Mouse (Mus musculus): ENCODE measurements around the gene Defb25. TPM values are rescaled to one million over a fixed set of nuclear protein-coding genes. Genes with fewer than 3 reads are reported as not detected.

The Defb25 gene
- polyA plus RNA-seq, 1 experiment = not detected

DNA sequence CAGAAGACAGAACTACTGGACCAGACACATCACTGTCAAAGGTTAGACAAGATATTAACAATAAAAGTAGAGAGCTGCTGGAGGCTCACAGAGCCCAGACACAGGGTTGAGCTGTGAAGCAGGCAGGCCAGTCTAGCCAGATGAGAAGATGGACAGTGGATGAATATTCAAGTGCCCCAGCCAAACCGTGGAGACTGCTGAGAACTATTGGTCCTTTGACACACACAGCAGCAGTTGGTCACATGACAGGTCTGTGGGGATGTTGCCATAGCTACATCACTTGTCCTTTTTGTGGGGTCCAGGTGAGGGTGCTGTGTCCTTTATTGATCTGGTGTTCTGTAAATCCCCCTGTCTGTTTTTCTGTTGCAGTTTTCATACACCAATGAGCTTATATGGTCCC, 2.4 kb upstream of the Defb25 start:
- DNase-seq (ENCODE audit: low read depth) = peak; percentile 68
- TF ChIP-seq CTCF (IDR thresholded peaks at IDR 0.05; ENCODE audit: borderline replicate concordance, extremely low read depth, insufficient read depth, insufficient read length) (no peak), POLR2A (IDR thresholded peaks at IDR 0.05; ENCODE audit: borderline replicate concordance, extremely low read depth, insufficient read depth, insufficient read length, poor library complexity, severe bottlenecking) (no peak)

DNA sequence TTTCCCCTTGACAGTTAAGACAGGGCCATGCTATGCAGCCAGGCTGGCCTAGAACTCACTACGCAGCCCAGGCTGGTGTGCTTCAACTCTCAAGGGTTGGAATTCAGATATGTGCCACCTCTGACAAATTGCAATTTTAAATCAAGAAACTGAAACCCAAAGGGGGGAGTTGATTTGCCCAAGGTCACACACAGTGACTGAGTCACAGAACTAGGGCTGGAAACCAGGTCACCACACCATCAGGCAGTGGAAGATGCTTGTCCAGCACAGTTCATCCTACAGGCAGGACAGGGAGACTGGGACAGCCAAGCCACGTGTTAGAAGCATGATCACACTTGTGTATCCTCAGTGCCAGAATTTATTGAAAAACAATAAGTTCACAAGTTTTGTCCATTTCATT, 1.7 kb upstream of the Defb25 start:
- TF ChIP-seq CTCF (IDR thresholded peaks at IDR 0.05; ENCODE audit: borderline replicate concordance, extremely low read depth, insufficient read depth, insufficient read length) (no peak), POLR2A (IDR thresholded peaks at IDR 0.05; ENCODE audit: borderline replicate concordance, extremely low read depth, insufficient read depth, insufficient read length, poor library complexity, severe bottlenecking) (no peak)
- DNase-seq (ENCODE audit: low read depth) = no peak

DNA sequence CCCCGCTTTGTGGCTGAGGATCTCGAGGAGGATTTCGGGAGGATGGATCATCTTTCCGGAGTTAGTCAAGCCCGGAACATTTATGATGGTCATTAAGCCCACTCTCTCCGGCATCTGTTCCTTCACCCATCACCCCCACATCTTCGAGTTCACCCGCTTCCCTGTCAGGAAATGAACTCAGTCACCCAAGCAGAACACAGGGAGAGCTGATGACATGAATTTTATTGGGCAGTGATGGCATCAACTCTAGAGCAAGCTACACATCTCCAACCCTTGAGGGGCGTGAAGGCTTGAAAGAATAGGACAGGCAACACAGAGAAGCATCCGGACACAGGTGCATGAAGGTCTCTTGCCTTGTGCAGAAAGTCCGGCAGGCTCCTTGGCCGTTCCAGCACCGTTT, 702 bp downstream of the Defb25 start:
- DNase-seq (ENCODE audit: low read depth) = no peak
- TF ChIP-seq CTCF (IDR thresholded peaks at IDR 0.05; ENCODE audit: borderline replicate concordance, extremely low read depth, insufficient read depth, insufficient read length) = no peak
- TF ChIP-seq POLR2A (IDR thresholded peaks at IDR 0.05; ENCODE audit: borderline replicate concordance, extremely low read depth, insufficient read depth, insufficient read length, poor library complexity, severe bottlenecking) = no peak

DNA sequence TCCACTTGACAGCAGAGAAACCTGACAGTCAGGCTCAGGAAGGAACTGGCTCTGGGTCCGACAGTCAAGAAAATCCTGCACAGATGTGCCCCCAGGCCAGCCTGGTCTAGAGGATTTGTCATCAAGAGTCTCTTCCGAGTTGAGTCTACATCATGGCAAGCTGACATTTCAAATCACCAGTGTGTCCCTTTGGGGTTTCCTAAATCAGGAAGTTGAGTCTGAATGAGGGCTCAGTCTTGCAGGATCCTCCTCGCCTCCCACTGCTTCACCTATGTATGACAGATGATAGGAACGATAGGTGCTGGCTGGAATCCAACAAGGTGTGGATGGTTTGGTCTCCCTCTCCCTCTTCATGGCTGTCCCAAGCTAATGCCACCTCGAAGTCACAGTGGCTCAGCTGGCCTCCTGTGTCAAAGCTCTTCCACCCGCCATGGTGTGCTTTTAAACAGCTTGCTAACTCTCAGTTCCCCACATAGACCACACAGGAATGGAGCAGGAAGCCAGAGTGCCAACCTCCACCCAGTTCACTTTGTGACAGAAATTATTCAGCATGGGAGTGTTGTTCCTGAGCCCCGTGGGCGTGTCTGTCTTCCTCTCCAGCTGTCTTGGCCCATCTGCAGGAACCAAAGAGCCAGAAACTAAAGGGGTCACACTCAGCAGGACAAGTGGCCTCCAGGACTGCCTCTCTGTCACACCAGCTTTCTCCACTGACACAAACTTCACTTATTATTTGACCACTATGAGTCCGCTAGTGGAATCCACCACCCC, 2.3 kb downstream of the Defb25 start:
- TF ChIP-seq POLR2A (IDR thresholded peaks at IDR 0.05; ENCODE audit: borderline replicate concordance, extremely low read depth, insufficient read depth, insufficient read length, poor library complexity, severe bottlenecking) (no peak), CTCF (IDR thresholded peaks at IDR 0.05; ENCODE audit: borderline replicate concordance, extremely low read depth, insufficient read depth, insufficient read length) (no peak)
- DNase-seq (ENCODE audit: low read depth) = no peak

DNA sequence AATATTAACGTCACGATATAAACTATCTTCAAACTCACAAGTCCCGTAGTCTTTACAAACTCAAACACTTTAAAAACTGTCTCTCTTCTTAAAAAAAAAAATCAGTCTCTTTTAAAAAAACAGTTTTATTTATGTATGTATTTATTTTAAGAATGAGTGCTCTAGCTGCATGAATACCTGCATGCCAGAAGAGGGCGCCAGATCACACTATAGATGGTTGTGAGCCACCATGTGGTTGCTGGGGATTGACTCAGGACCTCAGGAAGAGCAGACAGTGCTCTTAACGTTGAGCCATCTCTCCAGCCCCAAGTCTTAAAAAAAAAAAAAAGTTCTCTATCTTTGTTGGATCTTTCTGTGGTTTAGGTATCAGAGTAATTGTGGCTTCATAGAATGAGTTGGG, 5.5 kb downstream of the Defb25 start:
- no peak for TF ChIP-seq POLR2A (IDR thresholded peaks at IDR 0.05; ENCODE audit: borderline replicate concordance, extremely low read depth, insufficient read depth, insufficient read length, poor library complexity, severe bottlenecking)
- peak; percentile 37; the same call in 1 of the 2 replicates for TF ChIP-seq CTCF (IDR thresholded peaks at IDR 0.05; ENCODE audit: borderline replicate concordance, extremely low read depth, insufficient read depth, insufficient read length)
- DNase-seq (ENCODE audit: low read depth) = no peak

DNA sequence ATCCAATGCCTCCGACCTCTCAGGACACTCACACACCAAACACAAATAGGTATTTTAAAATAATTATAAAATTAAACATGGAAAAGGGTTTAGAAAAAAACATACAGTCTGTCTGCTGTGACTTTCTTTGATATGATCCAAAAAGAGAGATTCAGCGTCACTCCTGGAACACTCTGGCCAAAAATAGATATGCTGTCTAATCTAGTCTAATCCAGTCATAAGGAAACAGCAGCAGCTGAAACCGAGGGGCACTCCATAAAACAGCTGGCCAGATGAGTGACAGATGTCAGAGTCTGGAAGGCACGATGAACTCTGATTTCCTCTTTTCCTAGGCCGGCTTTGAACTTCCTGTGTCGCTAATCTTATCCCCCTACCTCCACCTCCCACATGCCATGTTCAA, 6.4 kb downstream of the Defb25 start:
- DNase-seq (ENCODE audit: low read depth) = no peak
- no peak for TF ChIP-seq POLR2A (IDR thresholded peaks at IDR 0.05; ENCODE audit: borderline replicate concordance, extremely low read depth, insufficient read depth, insufficient read length, poor library complexity, severe bottlenecking)
- TF ChIP-seq CTCF (IDR thresholded peaks at IDR 0.05; ENCODE audit: borderline replicate concordance, extremely low read depth, insufficient read depth, insufficient read length) = no peak

DNA sequence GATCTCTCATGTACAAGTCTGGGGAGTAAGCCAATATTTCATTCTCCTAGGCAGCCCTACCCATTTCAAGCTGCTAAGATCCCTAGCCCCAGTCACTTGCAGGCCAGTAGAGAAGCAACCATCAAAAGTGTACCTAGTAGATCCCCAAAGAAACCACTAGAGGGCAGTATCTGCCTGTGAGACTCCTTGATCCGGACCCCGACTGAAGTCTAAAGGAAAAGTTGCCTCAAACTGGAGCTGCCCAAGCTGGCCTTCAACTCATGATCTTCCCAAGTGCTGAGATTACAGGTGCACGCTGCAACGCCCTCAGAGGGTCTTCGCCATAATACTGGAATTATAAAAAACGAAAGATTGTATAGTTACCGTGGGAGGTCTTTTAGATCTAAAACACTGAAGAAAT, 7.3 kb downstream of the Defb25 start:
- TF ChIP-seq CTCF (IDR thresholded peaks at IDR 0.05; ENCODE audit: borderline replicate concordance, extremely low read depth, insufficient read depth, insufficient read length) (peak; percentile 85), POLR2A (IDR thresholded peaks at IDR 0.05; ENCODE audit: borderline replicate concordance, extremely low read depth, insufficient read depth, insufficient read length, poor library complexity, severe bottlenecking) (no peak)
- peak; percentile 87 for DNase-seq (ENCODE audit: low read depth)

DNA sequence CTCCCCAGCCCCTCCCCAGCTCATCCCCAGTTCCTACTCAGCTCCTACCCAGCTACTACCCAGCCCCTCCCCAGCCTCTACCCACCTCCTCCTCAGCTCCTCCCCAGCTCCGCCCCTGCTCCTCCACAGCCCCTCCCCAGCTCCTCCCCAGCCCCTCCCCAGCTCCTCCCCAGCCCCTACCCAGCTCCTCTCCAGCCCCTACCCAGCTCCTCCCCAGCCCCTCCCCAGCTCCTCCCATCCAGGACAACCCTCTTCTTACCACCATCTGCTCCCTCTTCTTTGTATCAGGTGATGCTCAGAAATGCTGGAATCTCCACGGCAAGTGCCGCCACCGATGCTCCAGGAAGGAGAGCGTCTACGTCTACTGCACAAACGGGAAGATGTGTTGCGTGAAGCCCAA, 10.7 kb downstream of the Defb25 start:
- DNase-seq (ENCODE audit: low read depth) = peak; percentile 44
- TF ChIP-seq POLR2A (IDR thresholded peaks at IDR 0.05; ENCODE audit: borderline replicate concordance, extremely low read depth, insufficient read depth, insufficient read length, poor library complexity, severe bottlenecking) (no peak), CTCF (IDR thresholded peaks at IDR 0.05; ENCODE audit: borderline replicate concordance, extremely low read depth, insufficient read depth, insufficient read length) (no peak)

DNA sequence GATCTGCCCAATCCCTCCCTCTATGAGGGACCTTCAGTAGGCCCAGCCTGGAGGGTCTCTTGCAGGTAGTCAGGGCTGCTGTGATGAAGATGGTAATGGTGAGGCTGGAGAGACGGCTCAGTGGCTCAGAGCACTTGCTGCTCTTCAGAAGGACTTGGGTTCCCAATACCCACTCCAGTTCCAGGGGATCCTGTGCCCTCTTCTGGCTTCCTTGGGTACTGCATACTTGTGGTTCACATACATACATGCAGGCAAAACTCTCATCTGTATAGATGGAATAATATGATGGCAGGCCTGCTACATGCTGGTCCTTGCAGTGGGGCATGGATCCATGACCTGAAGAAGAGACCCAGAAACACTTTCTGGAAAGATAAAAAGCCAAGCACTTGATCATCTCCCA, 14.1 kb downstream of the Defb25 start:
- TF ChIP-seq CTCF (IDR thresholded peaks at IDR 0.05; ENCODE audit: borderline replicate concordance, extremely low read depth, insufficient read depth, insufficient read length) = no peak
- no peak for TF ChIP-seq POLR2A (IDR thresholded peaks at IDR 0.05; ENCODE audit: borderline replicate concordance, extremely low read depth, insufficient read depth, insufficient read length, poor library complexity, severe bottlenecking)
- DNase-seq (ENCODE audit: low read depth) = no peak

DNA sequence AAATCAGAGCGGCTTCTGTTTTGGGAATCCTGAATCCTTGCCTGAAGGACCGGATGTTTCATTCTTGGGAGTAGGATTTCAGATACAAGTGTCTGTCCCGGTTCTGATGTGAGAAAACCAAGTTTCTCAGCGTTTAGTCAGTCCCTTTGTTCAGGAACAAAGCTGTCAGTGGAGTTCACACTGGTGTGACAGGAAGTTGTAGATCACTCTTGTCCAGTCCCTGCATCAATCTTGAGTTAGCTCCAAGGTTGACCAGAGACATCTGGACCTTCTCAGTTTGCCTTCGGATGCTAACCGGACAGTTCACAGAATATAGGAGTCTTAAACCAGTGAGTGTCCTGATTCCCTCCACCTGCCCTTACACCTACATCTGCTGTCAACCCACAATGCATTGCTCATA, 15.1 kb downstream of the Defb25 start:
- DNase-seq (ENCODE audit: low read depth) = no peak
- TF ChIP-seq CTCF (IDR thresholded peaks at IDR 0.05; ENCODE audit: borderline replicate concordance, extremely low read depth, insufficient read depth, insufficient read length) (no peak), POLR2A (IDR thresholded peaks at IDR 0.05; ENCODE audit: borderline replicate concordance, extremely low read depth, insufficient read depth, insufficient read length, poor library complexity, severe bottlenecking) (no peak)

DNA sequence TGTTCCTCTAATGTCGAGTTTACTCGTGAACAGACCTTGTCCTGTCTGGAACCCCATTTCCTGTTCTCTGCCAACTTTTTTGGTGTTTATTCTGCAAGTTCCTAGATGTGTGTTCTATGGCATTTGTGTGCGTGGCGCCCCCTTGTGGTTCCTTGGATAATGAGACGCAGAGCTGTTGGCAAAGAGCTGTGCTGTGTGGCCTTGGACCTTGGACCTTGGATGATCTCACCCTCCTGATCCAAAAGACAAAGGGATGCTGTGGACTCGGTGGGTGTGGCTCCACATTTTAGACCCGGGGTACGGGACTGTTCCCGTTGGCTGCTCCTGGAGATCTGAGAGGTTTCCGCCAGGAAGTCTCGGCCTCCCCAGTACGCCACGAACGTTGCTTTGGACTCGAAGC, 18.8 kb downstream of the Defb25 start, which contains the start of gene Defb36:
Defb36 (plus strand) TSS at position 271 of the 400 bp plus-strand sequence.
- peak; percentile 42; the same call in 1 of the 2 replicates for TF ChIP-seq CTCF (IDR thresholded peaks at IDR 0.05; ENCODE audit: borderline replicate concordance, extremely low read depth, insufficient read depth, insufficient read length)
- no peak for TF ChIP-seq POLR2A (IDR thresholded peaks at IDR 0.05; ENCODE audit: borderline replicate concordance, extremely low read depth, insufficient read depth, insufficient read length, poor library complexity, severe bottlenecking)
- no peak for DNase-seq (ENCODE audit: low read depth)

Data from brain, embryonic 14.5 days (tissue).